Mouse (Mus musculus) liver, embryonic 11.5 days (tissue): ENCODE measurements around the gene Dctn1. TPM values are rescaled to one million over a fixed set of nuclear protein-coding genes. Genes with fewer than 3 reads are reported as not detected.
A peak's percentile ranks its signal among the peaks of the same experiment; 100 is the strongest.

Experiments used
- ATAC-seq: fragments of 200-750 bp; cut with Nextera tagmentation; replicated peaks from 2 replicates; pipeline ENCODE4 v1.8.0; 2017; ENCODE audit warnings: moderate number of reproducible peaks, mild to moderate bottlenecking, moderate TSS enrichment, moderate library complexity; ENCODE audit not compliant: low FRiP score
- DNase-seq: peaks from one replicate; pipeline ENCODE4 v3.0.0-alpha.2; 2017; ENCODE audit warnings: low spot score
- H3K27ac ChIP-seq: fragments of 300-500 bp; sonication (generic); 2 replicates; pipeline ENCODE4 v1.5.1; 2014; ENCODE audit warnings: mild to moderate bottlenecking, low read depth, low read length, control low read depth
- H3K27me3 ChIP-seq: fragments of 300-500 bp; sonication (generic); replicated peaks from 2 replicates; pipeline ENCODE4 v1.6.1; 2014; ENCODE audit warnings: low read length, mixed read lengths; ENCODE audit not compliant: control insufficient read depth, insufficient read depth
- H3K36me3 ChIP-seq: fragments of 300-500 bp; sonication (generic); 2 replicates; pipeline ENCODE4 v1.6.1; 2014; ENCODE audit warnings: mild to moderate bottlenecking, low read length, moderate library complexity, mixed read lengths; ENCODE audit not compliant: control insufficient read depth, insufficient read depth
- H3K4me1 ChIP-seq: fragments of 300-500 bp; sonication (generic); replicated peaks from 2 replicates; pipeline ENCODE4 v1.6.1; 2014; ENCODE audit warnings: low read length, mixed read lengths; ENCODE audit not compliant: control insufficient read depth, insufficient read depth
- H3K4me2 ChIP-seq: fragments of 300-500 bp; sonication (generic); 2 replicates; pipeline ENCODE4 v1.6.1; 2014; ENCODE audit warnings: mild to moderate bottlenecking, control low read depth, moderate library complexity
- H3K4me3 ChIP-seq: fragments of 300-500 bp; sonication (generic); 2 replicates; pipeline ENCODE4 v1.5.1; 2014; ENCODE audit warnings: low read depth, low read length, control low read depth
- H3K9ac ChIP-seq: fragments of 300-500 bp; sonication (generic); 2 replicates; pipeline ENCODE4 v1.6.1; 2014; ENCODE audit warnings: low read depth, low read length, control low read depth
- H3K9me3 ChIP-seq: fragments of 300-500 bp; sonication (generic); 2 replicates; pipeline ENCODE4 v1.6.1; 2016; ENCODE audit warnings: low read length, inconsistent platforms, mixed read lengths; ENCODE audit not compliant: control insufficient read depth
- WGBS: fragments of 180-500 bp; shearing (Covaris S2); extraction: QIAGEN DNeasy Blood & Tissue Kit; methylation state at CpG from one replicate; pipeline ENCODE4 v1.1.7; 2014; 5-methylcytosine and 5-hydroxymethylcytosine counted together
- polyA plus RNA-seq: library from polyadenylated mRNA; unstranded; fragments of >200 nt; fragmentation: Nextera tagmentation; extraction: Ambion mirVana; gene quantifications from 2 replicates; pipeline ENCODE4 v1.2.1, GENCODE M21; 2014

Dctn1 gene
- polyA plus RNA-seq: 56.3 and 63.4 TPM in 2 replicates

DNA sequence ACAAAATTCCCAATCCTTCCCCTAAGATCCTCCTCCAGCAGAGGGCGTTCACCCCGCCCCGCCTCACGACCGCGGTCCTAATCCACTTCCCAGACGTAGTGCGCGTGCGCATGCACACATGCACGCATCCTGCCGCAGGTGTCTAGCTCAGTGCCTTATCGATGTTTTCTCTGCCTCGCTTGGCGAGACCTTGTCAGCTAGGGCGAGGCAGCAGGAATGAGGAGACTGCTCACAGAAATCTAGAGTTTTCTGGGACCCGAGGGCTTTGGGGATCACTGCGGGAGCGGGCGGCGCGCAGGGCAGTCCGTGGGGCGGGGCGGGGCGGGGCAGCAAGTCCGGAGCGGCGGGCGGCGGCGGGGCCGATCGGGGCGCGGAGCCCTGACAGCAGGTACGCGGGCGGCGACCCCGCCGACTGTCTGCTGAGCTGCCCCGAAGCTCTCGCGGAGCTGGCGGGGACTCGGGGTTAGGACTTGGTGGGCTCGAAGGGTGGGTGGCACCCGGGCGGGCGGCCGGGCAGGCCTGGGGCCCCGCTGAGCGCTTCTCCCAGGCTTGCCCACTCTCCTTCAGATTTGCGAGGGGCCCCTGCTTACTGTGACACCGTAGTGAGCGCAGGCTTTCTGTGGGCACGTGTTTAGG is at the start of gene Dctn1:
Gene Dctn1 (plus strand): TSS at position 314 of the 636 bp plus-strand sequence.
- no peaks in the 10 kb centered on the region for H3K9me3 ChIP-seq
- peak within 1 kb of the TSS; percentile 28 for H3K27ac ChIP-seq
- peak within 1 kb of the TSS; percentile 74 for H3K9ac ChIP-seq
- peak; percentile 86 for ATAC-seq
- DNase-seq: peak; percentile 92
- H3K36me3 ChIP-seq: no peaks in the 10 kb centered on the region
- under 1% methylated on average over 58 of the region's 58 CpGs for WGBS
- peaks cover 18% of the 10 kb centered on the region for H3K4me1 ChIP-seq
- H3K27me3 ChIP-seq: peaks cover 20% of the 10 kb centered on the region
- peak within 1 kb of the TSS; percentile 87 for H3K4me2 ChIP-seq
- H3K4me3 ChIP-seq: peak within 1 kb of the TSS; percentile 74

DNA sequence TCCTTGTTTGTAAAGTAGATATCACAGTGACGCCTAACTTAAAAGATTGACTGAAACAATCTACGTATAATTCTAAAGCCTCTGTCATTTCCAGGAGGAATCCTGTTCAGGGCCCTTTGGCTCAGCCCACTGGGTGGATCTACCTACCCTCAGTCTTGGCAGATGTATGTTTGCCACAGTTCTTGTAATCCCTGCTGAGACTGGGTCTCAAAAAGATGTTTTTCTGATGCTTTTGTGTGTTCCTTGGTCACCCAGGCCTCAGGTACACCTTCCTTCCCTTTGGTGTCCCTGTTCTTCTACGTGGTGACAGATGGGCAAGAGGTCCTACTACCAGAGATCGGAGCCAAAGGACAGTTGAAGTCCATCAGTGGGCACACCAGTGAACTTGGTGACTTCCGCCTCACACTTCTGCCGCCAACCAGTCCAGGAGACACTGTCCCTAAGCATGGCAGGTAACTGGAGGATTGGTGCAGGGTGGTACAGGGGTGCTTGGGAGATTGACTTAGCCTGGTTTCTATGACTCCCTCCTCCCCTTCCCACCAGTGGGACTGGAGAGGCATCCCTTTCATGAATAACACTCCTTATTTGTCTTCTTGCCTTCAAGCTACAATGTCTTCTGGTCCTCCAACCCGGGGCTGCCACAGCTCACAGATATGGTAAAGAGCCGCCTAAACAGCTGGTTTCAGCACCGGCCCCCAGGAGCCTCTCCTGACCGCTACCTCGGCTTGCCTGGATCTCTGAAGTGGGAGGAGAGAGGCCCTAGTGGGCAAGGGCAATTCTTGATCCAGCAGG is 49.2 kb upstream of the Dctn1 start:
- 67% methylated on average over 11 of the region's 11 CpGs for WGBS
- Histone ChIP-seq H3K4me1 (peaks cover 40% of the 10 kb centered on the region), H3K27ac (peak overlapping the region; percentile 90; the same call in 1 of the 2 replicates)

DNA sequence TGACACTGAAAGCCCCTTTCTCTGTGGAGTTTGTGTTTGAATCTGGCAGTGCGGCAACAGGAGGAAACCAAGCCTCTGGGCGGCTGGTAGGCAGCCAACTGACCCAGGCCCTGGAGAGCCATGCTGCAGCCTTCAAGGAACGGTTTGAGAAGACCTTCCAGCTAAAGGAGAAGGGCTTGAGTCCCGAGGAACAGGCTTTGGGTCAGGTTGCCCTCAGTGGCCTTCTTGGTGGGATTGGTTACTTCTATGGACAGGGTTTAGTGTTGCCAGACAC is 48.6 kb upstream of the Dctn1 start:
- peaks cover 19% of the 10 kb centered on the region; the same call in 1 of the 2 replicates for H3K36me3 ChIP-seq
- H3K4me2 ChIP-seq: peak overlapping the region; percentile 97
- peak overlapping the region; percentile 85; the same call in 1 of the 2 replicates for H3K4me3 ChIP-seq
- ATAC-seq (no peak), DNase-seq (no peak)
- WGBS: 90% methylated on average over 4 of the region's 4 CpGs
- peaks cover 38% of the 10 kb centered on the region for H3K4me1 ChIP-seq
- peak overlapping the region; percentile 96; the same call in 1 of the 2 replicates for H3K9ac ChIP-seq
- no peak overlapping the region for H3K27ac ChIP-seq
- no peaks in the 10 kb centered on the region for H3K27me3 ChIP-seq
- H3K9me3 ChIP-seq: no peaks in the 10 kb centered on the region

More for the DNA sequence above, 49.2 kb upstream of the Dctn1 start:
- H3K9ac ChIP-seq: peak overlapping the region; percentile 96
- H3K4me3 ChIP-seq: peak overlapping the region; percentile 85
- peak overlapping the region; percentile 97 for H3K4me2 ChIP-seq
- no peak for ATAC-seq
- H3K27me3 ChIP-seq: no peaks in the 10 kb centered on the region
- no peaks in the 10 kb centered on the region for H3K9me3 ChIP-seq
- DNase-seq: no peak
- peaks cover 19% of the 10 kb centered on the region; the same call in 1 of the 2 replicates for H3K36me3 ChIP-seq

DNA sequence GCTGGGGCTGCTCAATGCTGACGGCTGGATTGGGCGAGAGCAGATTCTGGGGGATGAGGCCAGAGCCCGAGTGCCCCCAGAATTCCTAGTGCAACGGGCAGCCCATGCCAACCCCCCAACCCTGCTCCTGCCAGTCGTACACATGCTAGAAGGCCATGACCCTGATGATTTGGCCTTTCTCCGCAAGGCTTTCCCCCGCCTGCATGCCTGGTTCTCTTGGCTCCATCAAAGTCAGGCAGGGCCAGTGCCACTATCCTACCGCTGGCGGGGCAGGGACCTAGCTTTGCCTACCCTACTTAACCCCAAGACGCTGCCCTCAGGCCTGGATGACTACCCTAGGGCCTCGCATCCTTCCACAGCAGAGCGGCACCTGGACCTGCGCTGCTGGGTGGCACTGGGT is 48.1 kb upstream of the Dctn1 start:
- H3K27ac ChIP-seq: no peak overlapping the region
- no peak for ATAC-seq
- H3K4me3 ChIP-seq: no peak overlapping the region
- H3K36me3 ChIP-seq: peaks cover 19% of the 10 kb centered on the region; the same call in 1 of the 2 replicates
- no peak for DNase-seq
- peaks cover 40% of the 10 kb centered on the region for H3K4me1 ChIP-seq
- WGBS: 94% methylated on average over 13 of the region's 13 CpGs
- no peak overlapping the region for H3K9ac ChIP-seq
- H3K4me2 ChIP-seq: no peak overlapping the region
- H3K27me3 ChIP-seq: no peaks in the 10 kb centered on the region
- H3K9me3 ChIP-seq: no peaks in the 10 kb centered on the region

DNA sequence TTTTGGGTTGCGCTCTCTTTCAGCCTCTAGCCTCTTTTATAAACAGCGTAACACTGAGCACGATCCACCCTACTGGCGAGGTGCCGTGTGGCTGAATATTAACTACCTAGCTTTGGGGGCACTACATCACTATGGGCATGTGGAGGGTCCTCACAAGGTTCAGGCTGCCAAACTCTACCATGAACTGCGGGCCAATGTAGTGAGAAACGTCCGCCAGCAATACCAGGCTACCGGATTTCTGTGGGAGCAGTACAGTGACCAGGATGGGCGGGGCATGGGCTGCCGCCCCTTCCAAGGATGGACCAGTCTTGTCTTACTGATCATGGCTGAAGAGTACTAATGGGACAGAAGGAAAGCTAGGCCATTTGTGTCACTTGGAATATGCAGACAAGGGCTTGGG is 47.4 kb upstream of the Dctn1 start:
- Histone ChIP-seq H3K4me1 (peaks cover 46% of the 10 kb centered on the region), H3K36me3 (peaks cover 21% of the 10 kb centered on the region; the same call in 1 of the 2 replicates), H3K27me3 (no peaks in the 10 kb centered on the region), H3K4me3 (no peak overlapping the region), H3K9ac (no peak overlapping the region), H3K9me3 (no peaks in the 10 kb centered on the region), H3K27ac (no peak overlapping the region), H3K4me2 (no peak overlapping the region)
- DNase-seq (no peak), ATAC-seq (no peak)
- WGBS: 84% methylated on average over 11 of the region's 11 CpGs

DNA sequence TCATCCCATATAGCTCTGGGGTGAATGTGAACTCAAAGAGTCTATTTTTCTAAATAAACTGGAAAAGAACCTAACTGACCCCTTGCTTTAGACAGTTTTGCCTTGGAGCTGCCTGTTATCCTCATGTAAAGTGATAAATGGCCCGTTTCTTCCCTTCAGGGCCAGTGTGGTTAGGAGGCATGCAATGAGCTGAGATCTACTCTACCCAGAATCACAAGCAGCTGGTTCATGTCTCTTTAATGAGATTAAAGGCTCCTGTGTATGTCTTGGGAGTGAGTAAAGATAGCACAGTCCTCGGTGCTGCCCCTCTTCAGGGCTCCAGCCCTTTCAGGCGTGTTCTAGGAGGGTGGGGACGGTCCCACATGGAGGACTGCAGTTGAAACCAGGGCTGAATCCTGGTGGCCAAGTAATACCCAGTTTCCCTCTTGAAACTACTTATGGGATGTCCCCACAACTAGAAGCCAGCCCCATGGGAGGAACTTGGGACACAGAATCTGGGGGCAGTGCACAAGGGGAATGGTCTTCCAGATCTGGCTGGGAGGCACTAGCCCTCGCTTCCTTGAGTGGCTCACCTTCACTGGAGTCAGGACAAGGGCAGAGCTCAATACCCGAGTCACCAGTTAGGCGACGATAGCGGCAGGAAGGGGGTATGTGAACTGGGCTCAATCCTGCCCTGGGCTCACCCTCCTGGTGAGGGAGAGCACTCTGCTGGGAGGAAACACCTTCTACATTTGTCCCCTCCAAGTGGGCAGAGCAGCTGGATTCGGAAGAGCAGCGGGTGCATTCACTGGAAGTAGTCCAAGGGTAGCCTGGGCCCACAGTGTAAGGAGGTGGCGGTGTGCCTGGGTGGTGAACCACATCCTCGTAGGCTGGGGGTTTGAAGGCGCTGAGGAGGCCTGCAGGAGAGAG is 46.6 kb upstream of the Dctn1 start:
- peak overlapping the region; percentile 85 for H3K4me3 ChIP-seq
- H3K36me3 ChIP-seq: peaks cover 21% of the 10 kb centered on the region; the same call in 1 of the 2 replicates
- peaks cover 45% of the 10 kb centered on the region for H3K4me1 ChIP-seq
- no peaks in the 10 kb centered on the region for H3K27me3 ChIP-seq
- ATAC-seq (no peak), DNase-seq (no peak)
- H3K9ac ChIP-seq: peak overlapping the region; percentile 26; the same call in 1 of the 2 replicates
- 67% methylated on average over 14 of the region's 14 CpGs for WGBS
- H3K4me2 ChIP-seq: peak overlapping the region; percentile 100
- no peaks in the 10 kb centered on the region for H3K9me3 ChIP-seq
- H3K27ac ChIP-seq: peak overlapping the region; percentile 34

- Histone ChIP-seq H3K27ac (peak overlapping the region; percentile 34), H3K36me3 (peaks cover 21% of the 10 kb centered on the region; the same call in 1 of the 2 replicates), H3K9me3 (no peaks in the 10 kb centered on the region), H3K27me3 (no peaks in the 10 kb centered on the region), H3K9ac (peak overlapping the region; percentile 78), H3K4me3 (peak overlapping the region; percentile 85), H3K4me2 (peak overlapping the region; percentile 100), H3K4me1 (peaks cover 44% of the 10 kb centered on the region)
- 77% methylated on average over 7 of the region's 7 CpGs for WGBS
- DNase-seq (no peak), ATAC-seq (no peak)
These were observed 46.0 kb upstream of the Dctn1 start for GRCm38 (mm10) chr6:83119734-83120051.
